Mouse (Mus musculus): ENCODE data around the gene Atp2a1.

DNA sequence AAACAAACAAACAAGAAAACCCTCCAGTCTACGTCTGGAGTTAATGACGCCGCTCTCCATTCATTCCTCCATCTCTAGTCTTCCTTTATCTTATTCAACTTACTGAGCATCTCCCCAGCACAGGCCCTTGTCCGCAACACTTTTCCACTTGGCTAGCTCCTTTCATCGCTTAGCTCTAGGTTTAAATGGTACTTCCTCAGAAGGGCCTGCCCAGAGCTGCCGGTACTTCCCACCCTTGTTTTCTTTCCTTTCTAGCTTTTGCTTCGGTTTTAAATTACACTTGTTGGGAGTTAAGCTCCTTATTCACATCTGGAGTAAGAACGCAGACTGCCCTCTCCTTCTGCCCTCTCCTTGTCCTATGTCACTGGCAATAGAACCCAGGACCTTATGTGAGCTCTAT, 45.9 kb downstream of the Atp2a1 start:
- TF ChIP-seq CTCF (IDR thresholded peaks at IDR 0.05; ENCODE audit: low read depth) = no peak
- TF ChIP-seq EP300 (IDR thresholded peaks at IDR 0.05; ENCODE audit: low read depth) = no peak
